Mouse (Mus musculus) MEL (cell line): Measurements from ENCODE around the gene Mecom.

Experiments used
- CHD2 ChIP-seq: IDR thresholded peaks from 2 replicates; pipeline ENCODE4 v1.6.1; 2011; ENCODE audit warnings: low read length, improper control_type of control experiment
- CTCF ChIP-seq, 3 experiments: IDR thresholded peaks in 2 of 3; conservative IDR thresholded peaks in 1 of 3; 2 replicates each; pipeline ENCODE4 v1.5.1; 2011 to 2012; ENCODE audit warnings: low read length in 3 of 3, low read depth in 2 of 3, mild to moderate bottlenecking in 2 of 3, improper control_type of control experiment in 1 of 3, inconsistent platforms in 1 of 3, mixed read lengths in 1 of 3, moderate library complexity in 1 of 3; ENCODE audit not compliant: control insufficient read depth in 1 of 3, insufficient read depth in 1 of 3, poor library complexity in 1 of 3, severe bottlenecking in 1 of 3
- EP300 ChIP-seq, 2 experiments: IDR thresholded peaks; 2 replicates each; pipeline ENCODE4 v1.6.1; 2011; ENCODE audit warnings: improper control_type of control experiment in 2 of 2, low read length in 2 of 2, low read depth in 1 of 2, mild to moderate bottlenecking in 1 of 2
- HCFC1 ChIP-seq: IDR thresholded peaks from 2 replicates; pipeline ENCODE4 v1.6.1; 2012; ENCODE audit warnings: low read depth, mild to moderate bottlenecking, inconsistent platforms, low read length, improper control_type of control experiment, moderate library complexity
- KAT2A ChIP-seq: conservative IDR thresholded peaks from 2 replicates; pipeline ENCODE4 v1.6.1; 2012; ENCODE audit warnings: low read depth, low read length, improper control_type of control experiment, inconsistent platforms
- MYB ChIP-seq: IDR thresholded peaks from 2 replicates; pipeline ENCODE4 v1.6.1; 2011; ENCODE audit warnings: mild to moderate bottlenecking, low read depth, low read length, improper control_type of control experiment
- MYC ChIP-seq: IDR thresholded peaks from 2 replicates; pipeline ENCODE4 v1.6.1; 2011; ENCODE audit warnings: low read depth, mild to moderate bottlenecking, low read length, improper control_type of control experiment, moderate library complexity
- POLR2A ChIP-seq, 2 experiments: IDR thresholded peaks; 2 replicates each; pipeline ENCODE4 v1.6.1; 2011 to 2012; ENCODE audit warnings: low read length in 2 of 2, mild to moderate bottlenecking in 2 of 2, control low read depth in 1 of 2, improper control_type of control experiment in 1 of 2, low read depth in 1 of 2, moderate library complexity in 1 of 2; ENCODE audit not compliant: control insufficient read depth in 1 of 2, insufficient read depth in 1 of 2, poor library complexity in 1 of 2
- POLR2AphosphoS5 ChIP-seq: IDR thresholded peaks from 2 replicates; pipeline ENCODE4 v1.6.1; 2012; ENCODE audit warnings: low read depth, borderline replicate concordance, mild to moderate bottlenecking, inconsistent platforms, low read length, moderate library complexity, mixed read lengths
- SMC3 ChIP-seq: IDR thresholded peaks from 2 replicates; pipeline ENCODE4 v1.6.1; 2011; ENCODE audit warnings: low read depth, low read length, improper control_type of control experiment
- TCF12 ChIP-seq: IDR thresholded peaks from 2 replicates; pipeline ENCODE4 v1.6.1; 2014; ENCODE audit warnings: low read depth, mild to moderate bottlenecking, inconsistent platforms, low read length, improper control_type of control experiment, moderate library complexity

DNA sequence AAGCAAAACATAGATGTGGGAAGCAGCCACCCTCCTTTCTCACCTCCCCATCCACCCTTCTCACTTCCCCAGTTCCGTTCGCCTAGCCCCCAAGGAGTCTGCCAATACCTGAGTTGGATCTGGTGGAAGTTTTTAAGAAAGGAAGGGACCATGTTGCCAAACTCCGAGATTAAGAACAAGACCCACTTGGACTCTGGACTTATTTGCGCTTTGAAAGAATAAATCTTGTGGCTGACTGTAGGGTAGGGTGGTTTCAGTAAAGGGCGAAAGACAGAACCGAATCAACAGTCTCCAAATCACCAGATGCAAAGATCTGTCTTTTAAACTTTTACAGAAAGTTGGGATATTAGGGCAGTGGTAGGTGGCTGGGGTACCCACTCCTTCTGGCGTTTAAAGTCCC lies 36.0 kb downstream of the Mecom start:
- TF ChIP-seq CTCF (IDR thresholded peaks at IDR 0.05 in 2 of 3, conservative IDR thresholded peaks at IDR 0.05 in 1 of 3; ENCODE audit: control insufficient read depth in 1 of 3, insufficient read depth in 1 of 3, low read depth in 2 of 3, low read length in 3 of 3, poor library complexity in 1 of 3, severe bottlenecking in 1 of 3) (no peak), TCF12 (no peak), KAT2A (no peak), SMC3 (no peak), MYC (no peak), POLR2AphosphoS5 (no peak), CHD2 (no peak), EP300 (IDR thresholded peaks at IDR 0.05; ENCODE audit: low read depth in 1 of 2, low read length in 2 of 2) (no peak), POLR2A (IDR thresholded peaks at IDR 0.05; ENCODE audit: control insufficient read depth in 1 of 2, insufficient read depth in 1 of 2, low read depth in 1 of 2, low read length in 2 of 2, poor library complexity in 1 of 2) (no peak), MYB (no peak), HCFC1 (no peak)
